Mouse (Mus musculus) layer of hippocampus, postnatal 36 days (tissue): ENCODE results near the gene Srebf2. TPM values are rescaled to one million over a fixed set of nuclear protein-coding genes. Genes with fewer than 3 reads are reported as not detected.
"Not testable (repeated sequence)": the region's sequence is repeated elsewhere in the genome, so short reads cannot be mapped to it uniquely, and the experiment has no call there.

Experiments
- DNase-seq, 2 experiments: peaks; one replicate each; pipeline ENCODE4 v3.0.0; 2022
- total RNA-seq, 2 experiments: library from RNA; stranded (reverse); gene quantifications; 2 replicates each; pipeline ENCODE4 v1.2.3; 2021

Gene Srebf2
- 100 to 1,000 TPM; 156 to 167 TPM for total RNA-seq

DNA sequence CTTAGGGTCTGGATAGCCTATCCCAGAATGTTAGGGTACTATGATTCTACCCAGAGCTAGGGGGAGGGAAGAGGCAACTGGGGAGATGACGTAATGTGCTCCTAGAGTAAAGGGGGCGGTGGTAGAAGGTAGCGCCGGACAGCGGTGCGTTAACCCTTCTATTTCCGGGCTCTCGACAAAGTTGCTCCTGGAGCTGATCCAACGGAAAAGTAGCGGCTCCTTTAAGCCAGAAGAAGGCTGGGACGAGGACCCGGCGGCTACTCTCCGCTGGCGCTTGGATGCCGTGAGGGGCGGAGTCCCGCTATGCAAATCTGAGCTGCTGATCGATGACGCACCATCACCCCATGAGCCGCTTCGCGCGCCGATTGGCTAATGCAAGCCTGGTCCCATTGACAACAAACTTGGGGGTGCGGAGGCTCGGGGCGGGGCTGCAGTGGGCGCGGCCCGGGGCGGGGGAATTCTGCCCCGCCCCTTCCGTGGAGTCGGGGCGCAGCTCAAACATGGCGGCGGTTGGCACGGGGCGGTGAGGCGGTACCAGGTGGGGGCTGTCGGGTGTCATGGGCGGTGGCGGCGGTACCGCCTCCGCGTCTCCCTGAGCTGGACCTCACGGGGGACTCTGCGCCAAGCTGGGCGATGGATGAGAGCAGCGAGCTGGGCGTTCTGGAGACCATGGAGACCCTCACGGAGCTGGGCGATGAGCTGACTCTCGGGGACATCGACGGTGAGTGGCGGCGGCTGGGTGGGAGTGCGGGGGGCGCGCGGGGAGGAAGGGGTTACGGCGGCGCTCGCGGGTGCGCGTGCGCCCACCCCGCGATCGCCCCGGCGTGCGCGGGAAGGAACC is at the start of gene Srebf2:
Srebf2 (plus strand) TSS at position 412 of the 841 bp plus-strand sequence.
- DNase-seq = peak; percentile 98

DNA sequence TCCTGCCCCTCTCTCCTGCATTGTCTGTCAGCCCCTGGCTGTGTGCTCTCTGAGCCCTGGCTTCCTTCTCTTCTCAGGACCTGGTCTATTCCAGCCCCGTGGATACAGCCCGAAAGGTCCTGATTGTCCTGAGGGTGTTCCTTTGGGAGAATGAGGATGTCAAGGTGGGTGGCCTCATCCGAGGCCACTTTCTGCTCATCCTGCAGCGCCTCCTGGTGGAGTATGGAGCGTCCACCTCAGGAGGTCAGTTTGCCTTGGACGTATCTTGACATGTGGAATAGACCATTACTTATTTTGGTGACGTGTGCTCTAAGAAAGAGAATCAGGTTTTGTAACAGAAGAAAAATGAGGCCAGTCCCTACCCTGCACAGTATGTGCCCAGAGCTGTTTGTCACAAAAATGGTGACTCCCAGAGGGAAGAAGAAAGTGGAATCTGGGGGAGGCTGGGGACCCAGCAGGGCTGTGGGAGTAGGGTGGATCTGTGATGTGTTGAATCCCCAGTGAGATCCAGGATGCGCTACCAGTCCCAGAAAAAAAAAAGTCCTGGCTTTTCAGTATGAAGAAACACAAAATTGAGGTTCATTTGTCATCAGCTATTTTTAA is 39.9 kb upstream of the Srebf2 start:
- DNase-seq = peak; percentile 53 to 61

DNA sequence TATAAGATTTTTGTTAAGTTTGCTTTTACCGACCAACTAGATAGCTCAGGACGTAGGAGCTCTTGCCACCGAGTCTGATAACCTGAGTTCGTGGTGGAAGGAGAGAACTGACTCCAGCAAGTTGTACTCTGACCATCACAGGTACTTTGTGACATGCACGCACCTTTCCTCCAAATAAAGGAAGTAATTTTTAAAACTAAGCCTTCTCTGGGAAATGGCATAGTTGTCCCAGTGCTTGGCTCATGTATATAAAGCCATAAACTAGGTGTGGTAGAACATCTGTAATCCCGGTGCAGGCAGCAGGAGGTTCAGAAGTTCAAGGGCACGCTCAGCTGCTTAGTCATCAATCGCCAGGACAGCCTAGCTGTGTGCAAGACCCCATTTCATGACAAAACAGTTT is 26.4 kb upstream of the Srebf2 start:
- DNase-seq = no peak

GRCm38 (mm10) chr15:82126690-82127089 is 20.3 kb upstream of the Srebf2 start:
- DNase-seq = not testable (repeated sequence)

GRCm38 (mm10) chr15:82127426-82128374 is 19.3 kb upstream of the Srebf2 start, which contains the start of gene Ccdc134:
Gene Ccdc134, plus strand, starts transcription at chr15:82127922.
- DNase-seq = peak; percentile 97

DNA sequence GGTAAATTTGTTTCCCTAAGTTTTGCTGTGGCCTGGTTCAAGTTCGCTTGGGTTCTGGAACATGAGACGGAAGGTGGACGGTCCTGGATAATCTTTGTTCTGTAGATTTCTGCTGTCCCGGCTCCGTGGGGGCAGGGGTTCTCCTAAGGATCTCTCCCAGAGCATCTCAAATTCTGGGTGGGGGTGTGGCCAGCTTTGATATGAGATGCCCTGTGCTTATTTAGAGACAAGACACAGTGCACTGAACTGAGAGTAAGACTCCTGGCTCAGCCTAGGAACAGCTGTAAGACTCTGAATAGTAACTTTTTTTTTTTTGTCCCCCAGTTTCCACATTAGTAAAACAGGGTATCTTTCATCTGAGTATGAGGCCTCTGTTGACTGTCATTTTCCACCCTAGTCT is 18.6 kb upstream of the Srebf2 start:
- DNase-seq = no peak

GRCm38 (mm10) chr15:82130599-82130998 is 16.4 kb upstream of the Srebf2 start:
- DNase-seq = no peak

GRCm38 (mm10) chr15:82135372-82135771 is 11.6 kb upstream of the Srebf2 start:
- DNase-seq = peak; percentile 35 to 50

DNA sequence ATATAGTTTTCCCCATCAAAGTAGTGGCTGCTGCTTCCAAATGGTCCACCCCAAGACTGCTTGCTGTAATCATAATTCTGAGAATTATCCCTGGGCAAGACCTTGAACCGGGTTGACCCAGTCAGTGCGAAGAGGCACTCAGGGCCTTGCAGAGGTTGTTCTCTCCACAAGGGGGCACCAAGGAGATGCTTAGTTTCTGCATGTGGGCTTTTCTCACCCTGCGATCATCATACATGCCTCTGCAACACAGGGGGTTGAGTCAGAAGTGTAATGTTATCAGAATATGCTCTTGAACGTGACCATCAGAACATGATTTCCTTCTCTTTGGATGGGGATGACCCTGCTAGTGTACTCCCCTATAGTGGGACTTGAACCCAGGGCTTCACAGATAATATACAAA is 8.4 kb upstream of the Srebf2 start:
- peak in 1 of 2 experiments; percentile 47 for DNase-seq

GRCm38 (mm10) chr15:82139196-82139595 is 7.8 kb upstream of the Srebf2 start:
- DNase-seq = no peak

DNA sequence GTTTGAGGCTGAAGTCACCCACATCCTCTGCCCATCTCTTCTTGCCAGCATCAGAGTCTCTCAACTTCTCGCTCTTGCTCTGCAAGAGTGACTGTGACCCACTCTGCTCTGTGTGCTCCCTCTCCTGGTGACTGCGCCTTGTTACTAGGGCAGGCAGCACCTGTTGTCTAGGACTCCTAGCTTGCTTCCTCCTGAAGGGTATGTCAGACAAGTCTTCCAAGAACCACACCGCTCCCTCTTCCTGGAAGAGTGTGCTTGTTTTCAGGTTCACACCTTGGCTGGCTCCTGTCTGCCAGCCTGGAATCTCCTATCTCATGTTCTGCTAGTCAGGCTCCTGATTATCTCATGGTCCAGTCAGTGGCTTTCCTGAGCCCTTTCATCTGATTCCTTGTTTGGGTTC is 6.6 kb upstream of the Srebf2 start:
- DNase-seq = no peak

DNA sequence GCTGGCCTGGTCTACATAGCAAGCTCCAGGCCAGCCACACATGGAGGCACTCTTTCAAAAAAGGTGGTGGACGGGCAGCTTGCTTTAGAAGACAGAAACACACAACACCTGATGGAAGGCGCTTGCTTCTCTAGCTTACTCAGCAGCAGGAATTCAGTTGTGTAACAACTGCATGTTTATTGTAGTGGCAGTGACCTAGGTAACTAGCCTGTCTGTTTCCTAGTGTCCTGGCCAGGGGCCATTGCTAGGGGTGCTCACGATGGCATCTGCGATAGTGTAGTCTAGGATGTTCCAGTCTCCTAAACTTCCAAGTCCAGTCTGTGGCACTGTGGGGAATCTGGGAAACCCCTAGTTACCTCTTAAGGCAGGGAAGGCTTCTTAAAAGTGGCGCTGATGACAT is 2.8 kb upstream of the Srebf2 start:
- no peak for DNase-seq

DNA sequence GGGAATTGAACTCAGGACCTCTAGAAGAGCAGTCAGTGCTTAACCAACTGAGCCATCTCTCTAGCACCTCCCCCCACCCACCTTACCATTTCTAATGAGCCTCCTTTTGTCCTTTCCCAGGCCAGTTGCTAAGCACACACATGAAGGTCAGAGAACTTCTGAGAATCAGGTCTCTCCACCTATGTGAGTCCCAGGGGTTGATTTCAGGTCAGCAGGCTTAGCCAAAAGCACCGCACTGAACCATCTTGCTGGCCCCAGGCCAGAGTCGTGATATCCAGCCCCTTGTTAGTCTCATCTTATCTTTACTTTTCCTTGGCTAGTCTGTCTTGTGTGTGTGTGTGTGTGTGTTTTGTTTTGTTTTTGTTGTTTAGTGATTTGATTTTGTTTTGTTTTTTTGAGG is 1.6 kb upstream of the Srebf2 start:
- no peak for DNase-seq

DNA sequence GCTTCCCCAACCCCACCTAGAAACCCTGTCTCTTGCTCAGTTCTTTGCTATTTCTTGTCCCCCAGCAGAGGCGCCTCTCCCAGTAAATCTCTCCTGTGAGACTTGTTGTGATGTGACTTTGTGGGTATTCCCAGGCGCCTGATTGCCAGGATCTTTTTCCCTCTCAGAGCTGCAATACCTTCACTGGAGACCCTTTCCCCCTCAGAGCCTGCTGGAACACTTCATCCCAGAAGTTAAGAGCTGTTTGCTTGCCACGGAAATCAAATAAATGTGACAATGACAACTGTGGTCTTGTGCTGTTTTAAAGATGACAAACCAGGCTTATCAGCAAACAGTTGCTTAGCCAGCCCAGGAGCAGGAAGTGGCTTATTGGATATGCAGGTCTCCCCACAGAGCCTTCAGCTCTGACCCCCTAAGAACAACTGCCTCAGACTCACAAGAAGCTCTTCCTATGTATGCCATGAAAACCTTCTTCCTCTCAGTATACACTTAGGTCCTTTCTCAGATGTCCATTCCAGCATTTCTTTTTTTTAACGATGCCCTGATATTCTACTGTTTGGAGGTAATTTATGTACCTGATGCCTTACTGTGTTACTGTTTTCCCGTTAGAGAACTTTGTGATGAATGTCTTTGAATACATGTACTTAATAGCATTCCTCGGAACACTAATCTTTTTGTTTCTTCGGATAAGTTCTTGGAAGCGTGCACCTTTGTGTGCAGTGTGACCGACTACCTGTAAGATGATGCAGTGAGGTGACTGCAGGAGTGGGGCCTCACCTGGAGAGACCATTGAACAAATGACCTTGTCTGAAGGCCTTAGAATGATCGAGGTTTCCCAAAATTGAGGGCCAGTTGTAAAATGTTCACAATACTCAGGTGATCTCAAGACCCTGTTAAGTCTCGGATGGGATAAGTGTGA is 871 bp upstream of the Srebf2 start:
- DNase-seq = no peak

- peak; percentile 55 to 60 for DNase-seq
Measured at GRCm38 (mm10) chr15:82147611-82148111, 680 bp downstream of the Srebf2 start.

DNA sequence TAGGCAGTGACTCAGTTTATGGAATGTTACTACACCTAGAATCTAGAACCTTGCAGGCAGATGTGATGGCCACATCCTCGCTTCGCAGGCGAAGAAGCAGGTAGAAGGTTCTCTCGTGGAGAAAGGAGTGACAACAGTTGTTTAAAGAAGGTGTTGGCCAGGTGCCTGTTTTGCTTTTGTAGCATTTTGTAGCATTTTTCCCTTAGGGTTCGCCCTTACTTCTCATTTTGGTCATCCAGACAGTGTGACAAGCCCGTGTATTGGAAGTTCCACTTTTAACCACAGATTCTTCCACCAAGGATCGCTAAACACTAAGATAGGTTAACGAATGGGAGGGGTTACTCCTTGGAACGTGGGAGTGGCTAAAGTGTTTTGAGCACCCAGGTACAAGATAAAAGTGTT is 1.5 kb downstream of the Srebf2 start:
- DNase-seq = no peak

DNA sequence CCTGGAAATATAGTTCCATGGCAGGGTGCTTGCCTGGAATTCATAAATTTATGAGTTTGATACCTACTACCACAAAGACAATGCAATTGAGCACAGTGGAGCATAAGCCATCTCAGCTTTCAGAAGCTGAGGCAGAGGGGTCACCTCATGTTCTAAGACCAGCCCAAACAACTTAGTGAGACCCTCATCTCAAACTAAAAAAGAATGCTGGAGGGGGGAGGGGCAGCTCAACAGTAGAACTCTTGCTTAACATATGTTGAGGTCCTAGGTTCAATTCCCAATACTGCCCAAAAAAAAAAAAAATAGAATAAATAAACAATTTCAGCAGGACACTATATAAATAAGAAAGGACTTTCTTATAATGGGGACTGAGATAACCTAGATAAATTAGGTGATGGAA is 3.1 kb downstream of the Srebf2 start:
- DNase-seq = no peak

GRCm38 (mm10) chr15:82151176-82151575 is 4.2 kb downstream of the Srebf2 start:
- no peak for DNase-seq

GRCm38 (mm10) chr15:82152022-82152421 is 5.0 kb downstream of the Srebf2 start:
- DNase-seq = no peak

DNA sequence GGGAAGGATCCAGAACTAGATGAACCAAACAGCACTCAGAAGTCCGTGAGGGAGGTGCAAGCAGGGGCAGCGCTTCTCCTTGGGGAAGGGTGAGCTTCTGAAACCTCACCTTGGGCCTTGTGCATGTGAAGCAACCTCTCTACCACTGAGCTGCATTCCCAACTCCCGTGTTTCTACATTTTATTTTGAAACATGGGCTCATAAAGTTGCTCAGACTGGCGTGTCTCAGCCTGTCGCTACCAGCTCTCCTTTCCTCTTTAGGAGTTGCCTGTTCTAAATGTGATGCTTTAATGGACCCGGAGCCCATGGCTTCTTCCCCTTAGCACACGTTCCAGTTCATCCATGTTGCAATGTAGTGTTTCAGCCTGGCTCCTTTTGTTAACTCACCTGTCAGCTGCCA is 5.5 kb downstream of the Srebf2 start:
- no peak for DNase-seq

- DNase-seq = no peak
Measured at GRCm38 (mm10) chr15:82156298-82156697, 9.3 kb downstream of the Srebf2 start.
